Mouse (Mus musculus) spleen, postnatal 36 days (tissue): ENCODE data around the gene Ropn1.
A peak's percentile ranks its signal among the peaks of the same experiment; 100 is the strongest.
"Not testable (repeated sequence)": the region's sequence is repeated elsewhere in the genome, so short reads cannot be mapped to it uniquely, and the experiment has no call there.

ENCODE experiments used
- DNase-seq, 2 experiments: peaks; one replicate each; pipeline ENCODE4 v3.0.0; 2022; ENCODE audit warnings: low spot score in 2 of 2, mixed read lengths in 1 of 2

Ropn1 gene

DNA sequence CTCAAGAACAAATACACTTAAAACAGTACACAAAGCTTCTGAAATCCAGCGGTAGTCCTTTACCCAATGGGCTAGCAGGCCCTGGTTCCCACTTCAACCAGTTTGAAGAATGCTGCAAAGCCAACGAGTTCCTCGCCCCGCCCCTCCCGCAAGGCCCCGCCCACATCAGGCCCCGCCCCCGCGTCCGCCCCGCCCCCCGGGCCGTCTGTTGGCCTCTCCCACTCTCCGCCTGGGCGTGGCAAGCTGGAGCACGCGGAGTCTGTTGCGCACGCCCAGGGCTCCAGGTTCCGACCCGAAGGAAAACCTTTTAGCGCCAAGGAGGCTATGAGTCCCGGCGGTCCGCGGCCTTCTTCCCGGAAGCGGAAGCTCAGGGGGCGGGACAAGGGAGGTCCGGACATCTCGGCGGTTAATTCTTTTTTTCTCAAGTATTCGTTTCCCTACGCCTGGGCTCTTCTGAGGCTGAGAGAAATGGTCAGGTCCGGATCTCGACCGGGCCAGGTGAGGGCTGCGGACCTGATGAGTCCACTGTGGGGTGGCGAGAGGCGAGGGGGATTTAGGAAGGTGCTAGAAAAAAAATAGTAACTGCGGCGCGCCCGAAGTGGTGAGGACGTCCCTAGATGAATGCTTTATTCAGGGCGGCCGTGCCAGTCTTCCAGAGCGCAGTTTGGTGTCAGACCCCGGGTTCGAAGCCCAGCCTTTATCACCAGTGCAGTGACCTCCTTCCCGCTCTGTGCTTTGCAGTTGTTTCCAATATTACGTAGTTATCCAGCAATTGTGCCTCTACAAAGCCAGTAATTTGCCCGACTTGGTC lies 40.8 kb downstream of the Ropn1 start, which contains the start of gene Ccdc14:
Ccdc14 (plus strand) TSS at position 283 of the 811 bp plus-strand sequence.
- peak; percentile 79 to 84 for DNase-seq

DNA sequence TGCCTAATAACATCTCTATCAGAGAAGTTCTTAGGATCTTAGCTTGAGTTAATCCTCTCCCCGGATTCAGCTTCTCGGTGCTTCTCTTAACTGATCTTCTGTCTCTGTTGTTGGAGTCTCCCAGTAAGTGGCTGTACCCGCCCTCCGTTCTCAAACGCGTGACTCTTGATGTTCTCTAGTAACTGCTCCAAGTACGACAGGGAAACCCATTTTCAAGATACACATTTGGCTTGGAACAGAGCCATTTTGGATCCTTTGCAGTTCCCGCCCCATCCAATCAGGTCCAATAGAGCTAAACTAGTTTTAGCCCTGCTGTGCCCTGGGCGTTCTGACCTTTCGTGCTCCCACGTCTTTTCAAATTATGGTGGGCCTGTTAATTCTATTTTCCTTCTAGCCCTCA lies 41.4 kb downstream of the Ropn1 start:
- no peak for DNase-seq

DNA sequence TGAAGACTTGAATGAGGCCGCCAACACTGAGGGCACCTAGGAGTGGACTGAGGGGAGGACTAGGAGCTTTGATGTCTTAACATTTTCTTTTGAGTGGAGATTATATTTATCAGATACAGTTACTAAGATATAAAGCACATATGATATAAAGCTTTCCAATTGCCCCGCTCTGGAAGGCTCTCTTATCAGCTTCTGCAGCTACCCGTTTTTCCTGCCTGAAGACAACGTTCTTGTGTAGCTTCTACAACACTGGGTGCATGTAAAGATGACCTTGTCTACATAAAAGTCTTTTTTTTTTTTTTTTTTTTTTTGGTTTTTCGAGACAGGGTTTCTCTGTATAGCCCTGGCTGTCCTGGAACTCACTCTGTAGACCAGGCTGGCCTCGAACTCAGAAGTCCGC lies 44.8 kb downstream of the Ropn1 start:
- no peak for DNase-seq

DNA sequence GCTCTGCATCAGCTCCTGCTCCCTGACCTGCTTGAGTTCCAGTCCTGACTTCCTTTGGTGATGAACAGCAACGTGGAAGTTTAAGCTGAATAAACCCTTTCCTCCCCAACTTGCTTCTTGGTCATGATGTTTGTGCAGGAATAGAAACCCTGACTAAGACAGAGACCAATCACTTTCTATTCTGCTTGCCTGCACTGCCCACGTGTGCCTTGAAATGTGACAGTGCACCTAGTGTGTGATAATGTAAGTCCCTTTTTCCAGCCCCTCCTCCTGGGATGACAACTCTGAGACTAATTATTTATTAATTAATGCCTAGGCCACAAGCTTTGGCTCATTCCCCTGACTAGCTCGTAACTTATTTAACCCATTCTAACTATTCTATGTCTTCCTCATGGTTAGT lies 49.0 kb downstream of the Ropn1 start:
- DNase-seq, result not testable (repeated sequence)

DNA sequence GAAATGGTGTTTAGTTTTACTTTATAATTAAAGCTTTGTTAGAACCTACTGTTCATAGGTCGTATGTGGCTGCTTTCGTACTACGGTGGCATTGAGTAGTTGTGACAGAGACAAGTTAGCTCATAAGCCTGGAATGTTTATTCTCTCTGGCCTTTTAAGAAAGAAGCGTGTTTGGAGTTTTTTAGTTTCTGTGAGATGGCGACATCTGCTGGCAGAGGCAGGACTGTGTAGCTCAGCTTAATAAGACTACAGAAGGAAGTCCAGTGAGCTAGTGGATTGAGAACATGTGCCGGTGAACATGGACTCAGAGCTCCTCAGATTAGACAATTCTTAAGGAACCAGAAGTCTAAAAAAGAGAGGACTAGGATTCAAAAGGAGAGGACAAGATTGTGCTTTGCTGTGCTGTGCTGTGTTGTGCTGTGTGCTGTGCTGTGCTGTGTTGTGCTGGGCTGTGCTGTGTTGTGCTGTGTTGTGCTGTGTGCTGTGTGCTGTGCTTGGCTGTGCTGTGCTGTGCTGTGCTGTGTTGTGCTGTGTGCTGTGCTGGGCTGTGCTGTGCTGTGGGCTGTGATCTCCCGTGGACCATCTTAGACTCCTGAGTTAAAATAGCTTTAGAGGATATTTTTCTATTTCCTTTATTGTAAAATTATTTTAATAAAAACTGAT lies 50.6 kb downstream of the Ropn1 start:
- DNase-seq, result peak; percentile 33 to 50

DNA sequence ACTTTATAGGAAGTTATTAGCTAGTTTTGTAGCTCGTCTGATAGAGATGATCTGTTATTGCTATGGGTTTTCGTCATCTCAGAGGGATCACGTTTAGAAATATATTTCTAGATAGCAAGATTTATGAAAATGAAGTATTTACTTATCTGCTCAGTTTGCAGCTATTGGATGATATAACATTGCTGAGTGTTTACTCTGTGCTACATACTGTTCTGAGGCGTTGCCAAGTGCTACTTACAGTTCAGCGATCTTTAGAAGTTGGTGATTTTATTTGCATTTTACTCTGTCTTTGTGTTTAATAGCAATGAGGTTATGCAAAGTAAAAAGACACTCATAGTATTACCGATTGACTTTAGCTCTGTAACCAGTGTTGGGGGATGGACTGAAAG lies 51.1 kb downstream of the Ropn1 start:
- DNase-seq, result no peak

DNA sequence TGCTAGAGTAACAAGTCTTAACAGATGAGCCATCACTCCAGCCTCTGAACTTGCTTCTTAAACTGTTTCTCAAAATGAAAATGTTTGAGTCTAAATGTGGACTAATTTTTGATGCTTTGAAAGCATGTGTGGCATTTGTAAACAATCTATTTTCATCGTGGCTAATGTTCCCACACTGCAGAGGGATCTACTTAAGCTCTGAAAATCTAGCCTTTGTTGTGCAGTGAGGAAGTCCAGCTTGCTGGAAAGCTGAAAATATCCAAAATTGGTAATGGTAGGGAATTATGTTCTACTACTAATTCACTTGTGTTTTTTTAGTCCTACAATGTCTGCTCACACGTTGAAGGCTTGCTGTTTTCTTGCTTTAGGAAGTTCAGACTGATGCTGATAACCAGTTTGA lies 56.3 kb downstream of the Ropn1 start:
- DNase-seq, result no peak

DNA sequence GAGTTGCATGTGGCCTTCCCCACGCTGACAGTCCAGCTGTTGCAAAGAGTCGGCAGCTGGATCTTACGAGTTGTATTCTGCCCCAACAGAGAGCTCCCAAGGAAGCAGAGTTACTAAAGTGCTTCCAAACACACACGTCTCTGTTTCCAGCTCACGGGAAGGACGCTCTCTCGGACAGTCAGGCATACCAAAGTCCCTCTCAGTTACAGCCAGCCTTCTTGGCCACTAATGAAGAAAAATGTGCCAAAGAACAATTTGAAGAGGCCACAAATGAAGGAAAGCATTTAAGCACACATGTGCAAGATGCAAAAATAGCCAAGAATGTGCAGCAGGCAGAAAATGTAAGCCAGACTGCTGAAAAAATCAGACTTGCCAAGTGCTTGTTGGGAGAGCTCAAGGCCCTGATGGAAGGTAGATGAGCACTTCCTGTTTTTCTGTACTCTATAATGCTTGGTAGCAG lies 56.8 kb downstream of the Ropn1 start:
- DNase-seq, result peak in 1 of 2 experiments; percentile 5

DNA sequence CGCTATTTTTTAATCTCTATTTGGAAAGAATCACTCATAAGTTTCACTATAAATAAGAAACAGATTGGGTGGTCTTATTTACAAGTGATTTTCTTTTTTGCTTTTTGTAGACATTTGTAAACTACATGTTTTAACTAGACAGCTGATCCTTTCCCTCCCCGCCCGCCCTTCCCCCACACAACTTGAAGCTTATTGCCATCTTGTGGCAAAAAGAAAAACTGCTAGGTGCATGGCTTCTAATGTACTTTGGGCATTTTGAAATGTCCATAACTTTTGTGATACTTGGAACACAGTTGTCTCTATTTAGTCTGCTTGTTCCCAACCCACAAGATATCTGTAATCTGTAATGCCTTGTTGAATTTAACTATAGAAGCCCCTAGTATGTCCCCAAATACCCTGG lies 61.8 kb downstream of the Ropn1 start:
- DNase-seq, result no peak

DNA sequence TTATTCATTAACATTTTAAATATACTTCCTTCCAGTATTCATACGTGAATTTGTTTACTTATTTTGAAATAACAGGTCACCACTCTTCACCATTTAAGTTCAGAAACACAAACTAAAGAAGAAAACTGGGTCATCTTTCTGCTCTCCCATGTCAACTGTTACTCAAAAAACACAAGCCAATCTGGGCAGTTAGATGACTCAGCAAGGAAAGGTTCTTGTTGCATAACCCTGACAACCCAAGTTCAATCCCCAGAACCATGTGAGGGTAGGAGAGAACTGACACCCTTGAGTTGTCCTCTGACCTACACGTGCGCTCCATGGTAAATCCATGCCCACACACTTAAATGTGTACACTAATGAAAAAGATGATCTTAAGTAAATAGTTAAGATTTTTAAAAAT lies 75.4 kb downstream of the Ropn1 start:
- no peak for DNase-seq
